Mouse (Mus musculus) gastrocnemius, postnatal 10 days (tissue): ENCODE measurements around the gene Try5. TPM values are rescaled to one million over a fixed set of nuclear protein-coding genes. Genes with fewer than 3 reads are reported as not detected.
"Not testable (repeated sequence)": the region's sequence is repeated elsewhere in the genome, so short reads cannot be mapped to it uniquely, and the experiment has no call there.

Experiments
- DNase-seq: peaks from one replicate; pipeline ENCODE4 v3.0.0; 2021; ENCODE audit warnings: mixed read lengths
- long read RNA-seq, 2 experiments: library from polyadenylated mRNA; stranded (forward); transcript quantifications; one replicate each; pipeline ENCODE4 v2.0.0; 2021
- total RNA-seq, 2 experiments: library from RNA; stranded (reverse); gene quantifications; 2 replicates each; pipeline ENCODE4 v1.2.3; 2021

Gene Try5
- not detected for total RNA-seq
- long read RNA-seq, experiment 1 = 0 reads
- long read RNA-seq, experiment 2 = 0 reads

DNA sequence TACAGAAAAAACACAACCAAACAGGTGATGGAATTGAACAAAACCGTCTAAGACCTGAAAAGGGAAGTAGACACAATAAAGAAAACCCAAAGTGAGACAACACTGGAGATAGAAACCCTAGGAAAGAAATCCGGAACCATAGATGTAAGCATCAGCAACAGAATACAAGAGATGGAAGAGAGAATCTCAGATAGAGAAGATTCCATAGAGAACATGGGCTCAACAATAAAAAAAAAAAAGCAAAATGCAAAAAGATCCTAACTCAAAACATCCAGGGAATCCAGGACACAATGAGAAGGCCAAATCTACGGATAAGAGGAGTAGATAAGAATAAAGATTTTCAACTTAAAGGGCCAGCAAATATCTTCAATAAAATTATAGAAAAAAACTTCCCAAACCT, at the start of gene Try5:
Try5 (minus strand) TSS at position 101 of the 400 bp plus-strand sequence.
- not testable (repeated sequence) for DNase-seq

DNA sequence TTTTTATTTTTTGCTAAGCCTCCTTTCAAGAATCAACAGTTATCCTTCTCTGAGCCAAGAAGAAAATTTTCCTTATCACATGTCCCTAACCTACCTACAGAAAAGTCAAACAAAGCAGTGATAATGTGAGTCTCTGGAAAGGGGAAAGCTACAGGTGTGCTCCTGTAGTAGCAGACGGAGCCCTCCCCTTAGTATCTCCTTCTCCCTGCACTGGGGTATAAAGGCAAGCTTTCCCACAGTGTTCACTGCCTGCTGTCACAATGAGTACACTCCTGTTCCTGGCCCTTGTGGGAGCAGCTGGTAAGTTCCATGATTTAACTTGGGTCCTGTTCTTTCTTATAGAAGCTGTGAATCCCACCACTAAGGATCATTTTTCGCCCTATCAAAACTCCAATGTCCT, 37.3 kb upstream of the Try5 start, which contains the start of gene Try10:
Try10 (plus strand) TSS at position 174 of the 400 bp plus-strand sequence.
- DNase-seq = no peak

DNA sequence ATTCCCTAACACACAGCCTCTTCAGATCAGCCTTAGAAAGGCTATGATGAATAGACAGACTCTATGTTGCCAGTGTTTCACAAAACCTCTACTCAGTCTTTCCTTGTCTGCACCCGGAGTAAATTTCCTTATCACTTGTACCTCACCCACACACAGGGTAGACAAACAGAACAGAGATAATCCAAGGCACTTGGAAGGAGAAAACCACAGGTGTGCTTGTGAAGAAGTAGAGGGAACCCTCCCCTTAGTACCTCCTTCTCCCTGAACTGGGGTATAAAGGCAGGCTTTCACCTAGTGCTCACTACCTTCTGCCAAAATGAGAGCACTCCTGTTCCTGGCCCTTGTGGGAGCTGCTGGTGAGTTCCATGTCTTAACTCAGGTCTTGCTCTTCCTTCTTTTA, 14.7 kb downstream of the Try5 start, which contains the start of gene Try4:
Try4 (plus strand) TSS at position 301 of the 400 bp plus-strand sequence.
- no peak for DNase-seq

DNA sequence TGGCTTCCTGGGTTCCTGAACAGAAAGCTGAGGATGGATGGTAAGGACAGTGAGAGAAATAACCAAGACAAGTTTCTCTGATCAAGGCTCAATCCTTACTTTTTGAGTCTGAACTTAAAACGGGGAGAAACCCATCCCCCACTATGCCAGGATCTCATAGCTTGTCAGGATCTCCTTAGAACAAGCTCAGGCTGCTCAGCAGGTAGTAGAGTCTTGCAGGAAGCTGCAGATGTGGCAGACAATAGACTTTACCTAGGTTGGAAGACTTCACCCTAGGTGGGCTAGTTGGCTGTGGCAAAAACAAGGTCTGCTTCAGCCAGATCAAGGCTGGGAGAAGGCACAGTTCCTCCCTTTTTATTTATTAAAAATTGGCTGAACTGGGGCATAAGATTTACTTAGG, 18.4 kb downstream of the Try5 start:
- no peak for DNase-seq

DNA sequence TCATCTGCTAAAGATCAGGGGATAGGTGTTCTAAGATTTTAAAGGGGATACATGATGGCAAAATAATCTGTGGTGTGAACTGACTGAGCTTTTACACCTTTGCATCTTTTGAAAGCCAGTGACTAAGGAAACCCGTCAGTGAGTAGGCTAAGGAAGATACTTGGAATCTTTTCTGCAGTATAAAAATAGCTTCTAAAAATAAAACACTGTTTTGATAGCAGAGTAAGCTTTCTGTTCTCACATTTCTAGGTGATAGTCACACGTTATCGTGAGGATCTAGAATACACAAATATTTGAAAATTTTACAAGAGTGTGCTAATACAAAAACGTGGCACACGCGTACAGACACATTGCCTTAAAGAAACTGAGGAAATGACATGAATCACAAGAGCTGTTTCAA, 50.5 kb downstream of the Try5 start:
- no peak for DNase-seq

DNA sequence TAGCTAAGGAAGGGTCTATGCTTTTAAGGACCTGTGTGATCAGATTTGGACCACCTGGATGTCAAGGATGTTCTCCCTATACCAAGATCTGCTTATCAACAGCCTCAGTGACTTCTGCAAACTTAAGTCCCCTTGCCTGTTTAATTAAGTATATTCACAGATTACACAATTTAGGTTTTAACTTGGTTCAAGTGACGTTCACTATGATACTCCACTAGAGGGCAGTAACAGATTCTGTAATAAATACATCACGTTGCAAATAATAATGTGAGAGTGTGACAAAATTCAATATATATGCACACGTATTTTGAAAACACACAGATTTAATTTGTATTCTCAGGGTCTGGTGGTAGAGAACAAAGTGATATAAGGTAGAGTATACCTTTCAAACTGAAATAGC, 53.8 kb downstream of the Try5 start:
- DNase-seq = no peak

Other genes starting within 250 kb of the Try5 start
- not detected for gene Try4, start 14.6 kb downstream of the Try5 start, total RNA-seq
- not detected for gene Try10, start 37.3 kb upstream of the Try5 start, total RNA-seq
- not detected for gene Prss3, start 60.8 kb upstream of the Try5 start, total RNA-seq
- not detected for gene Gm5771, start 75.5 kb upstream of the Try5 start, total RNA-seq
- not detected for gene Gm10334, start 129.3 kb upstream of the Try5 start, total RNA-seq
- gene Prss1, start 142.1 kb upstream of the Try5 start, total RNA-seq = not detected
- not detected for gene Prss2, start 204.9 kb upstream of the Try5 start, total RNA-seq